Mouse (Mus musculus) kidney, embryonic 14.5 days (tissue): ENCODE measurements around the gene Gnb1l. TPM values are rescaled to one million over a fixed set of nuclear protein-coding genes. Genes with fewer than 3 reads are reported as not detected.

Experiments used
- ATAC-seq: fragments of 200-750 bp; cut with Nextera tagmentation; 2 replicates; pipeline ENCODE4 v1.8.0; 2017; ENCODE audit warnings: moderate number of reproducible peaks, mild to moderate bottlenecking, moderate TSS enrichment, moderate library complexity; ENCODE audit not compliant: low FRiP score, low TSS enrichment
- H3K27ac ChIP-seq: fragments of 300-500 bp; sonication (generic); 2 replicates; pipeline ENCODE4 v1.5.1; 2014; ENCODE audit warnings: low read depth, mild to moderate bottlenecking, low read length, moderate library complexity, mixed read lengths
- H3K27me3 ChIP-seq: fragments of 300-500 bp; sonication (generic); 2 replicates; pipeline ENCODE4 v1.6.1; 2014; ENCODE audit warnings: mild to moderate bottlenecking, low read length; ENCODE audit not compliant: control insufficient read depth, insufficient read depth
- H3K36me3 ChIP-seq: fragments of 300-500 bp; sonication (generic); 2 replicates; pipeline ENCODE4 v1.6.1; 2014; ENCODE audit warnings: low read length, mixed read lengths; ENCODE audit not compliant: control insufficient read depth, insufficient read depth
- H3K4me1 ChIP-seq: fragments of 300-500 bp; sonication (generic); 2 replicates; pipeline ENCODE4 v1.6.1; 2014; ENCODE audit warnings: low read length, mixed read lengths; ENCODE audit not compliant: control insufficient read depth, insufficient read depth
- H3K4me2 ChIP-seq: fragments of 300-500 bp; sonication (generic); replicated peaks from 2 replicates; pipeline ENCODE4 v1.6.1; 2014; ENCODE audit warnings: low read depth, mild to moderate bottlenecking, low read length
- H3K4me3 ChIP-seq: fragments of 300-500 bp; sonication (generic); 2 replicates; pipeline ENCODE4 v1.5.1; 2014; ENCODE audit warnings: mild to moderate bottlenecking, low read length
- H3K9ac ChIP-seq: fragments of 300-500 bp; sonication (generic); 2 replicates; pipeline ENCODE4 v1.6.1; 2014; ENCODE audit warnings: low read depth, mild to moderate bottlenecking, low read length, moderate library complexity
- H3K9me3 ChIP-seq: fragments of 300-500 bp; sonication (generic); 2 replicates; pipeline ENCODE4 v1.6.1; 2016; ENCODE audit warnings: low read length; ENCODE audit not compliant: control insufficient read depth
- WGBS: fragments of 180-500 bp; shearing (Covaris S2); extraction: QIAGEN DNeasy Blood & Tissue Kit; methylation state at CpG from one replicate; pipeline ENCODE4 v1.1.7; 2014; 5-methylcytosine and 5-hydroxymethylcytosine counted together
- polyA plus RNA-seq: library from polyadenylated mRNA; unstranded; fragments of >200 nt; fragmentation: Nextera tagmentation; extraction: Ambion mirVana; gene quantifications from 2 replicates; pipeline ENCODE4 v1.2.1, GENCODE M21; 2014

Gene Gnb1l
- polyA plus RNA-seq, 1 experiment from 2014 or later: 18.0 TPM

DNA sequence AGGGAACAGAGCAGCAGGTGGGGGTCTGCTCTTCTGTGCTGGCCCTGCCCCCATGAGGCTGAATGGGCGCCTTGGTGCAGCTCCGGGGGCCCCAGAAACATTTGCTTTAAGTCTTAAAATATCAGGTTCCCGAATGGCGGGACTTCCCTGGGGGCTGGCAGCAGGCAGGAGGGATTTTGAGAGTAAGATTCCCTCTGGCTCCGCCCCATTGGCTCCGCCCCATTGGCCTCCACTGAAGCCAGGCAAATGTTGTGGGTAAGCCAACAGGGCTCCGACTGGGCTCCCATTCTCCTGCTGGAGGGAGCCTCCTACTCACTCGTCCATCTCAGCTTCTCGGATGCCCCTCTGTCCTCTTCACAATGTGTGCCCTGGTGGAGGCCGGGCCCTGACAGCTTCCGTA is 109.7 kb downstream of the Gnb1l start:
- 6% methylated on average over 11 of the region's 11 CpGs for WGBS
- H3K4me1 ChIP-seq: peaks cover 37% of the 10 kb centered on the region
- H3K27me3 ChIP-seq: peaks cover 27% of the 10 kb centered on the region
- no peak overlapping the region for H3K27ac ChIP-seq
- peak overlapping the region; percentile 18; the same call in 1 of the 2 replicates for H3K4me3 ChIP-seq
- ATAC-seq: peak; percentile 12; the same call in 1 of the 2 replicates
- peak overlapping the region; percentile 33 for H3K4me2 ChIP-seq
- H3K9ac ChIP-seq: no peak overlapping the region
- H3K9me3 ChIP-seq: no peaks in the 10 kb centered on the region
- H3K36me3 ChIP-seq: no peaks in the 10 kb centered on the region

GRCm38 (mm10) chr16:18609099-18609498 is 110.6 kb downstream of the Gnb1l start:
- no peak overlapping the region for H3K27ac ChIP-seq
- no peaks in the 10 kb centered on the region for H3K9me3 ChIP-seq
- H3K9ac ChIP-seq: no peak overlapping the region
- no peak overlapping the region for H3K4me2 ChIP-seq
- peaks cover 39% of the 10 kb centered on the region for H3K4me1 ChIP-seq
- peaks cover 34% of the 10 kb centered on the region for H3K27me3 ChIP-seq
- ATAC-seq: no peak
- H3K4me3 ChIP-seq: no peak overlapping the region
- WGBS: 49% methylated on average over 2 of the region's 2 CpGs
- no peaks in the 10 kb centered on the region for H3K36me3 ChIP-seq

DNA sequence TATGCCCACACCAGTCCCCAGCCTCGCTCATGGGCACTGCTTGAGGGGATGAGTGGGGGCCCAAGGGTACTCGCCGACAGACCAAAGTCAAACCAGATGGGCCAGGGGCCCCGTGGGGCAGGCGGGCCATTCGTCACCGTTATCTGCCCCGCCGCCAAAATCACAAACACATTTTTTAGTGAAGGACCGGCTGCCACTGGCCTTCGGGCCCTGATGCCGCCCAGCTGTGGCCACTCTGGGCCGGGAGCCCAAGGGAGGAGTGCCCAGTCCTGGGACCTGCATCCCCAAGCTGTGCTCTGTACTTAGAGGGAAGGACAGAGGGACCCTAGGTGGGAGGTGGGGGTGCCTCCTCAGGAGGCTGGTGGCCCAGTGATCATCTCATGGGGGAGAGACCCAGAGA is 113.2 kb downstream of the Gnb1l start:
- no peak overlapping the region for H3K27ac ChIP-seq
- peaks cover 37% of the 10 kb centered on the region for H3K4me1 ChIP-seq
- ATAC-seq: no peak
- no peaks in the 10 kb centered on the region for H3K36me3 ChIP-seq
- H3K27me3 ChIP-seq: peaks cover 53% of the 10 kb centered on the region
- no peak overlapping the region for H3K4me3 ChIP-seq
- no peak overlapping the region for H3K4me2 ChIP-seq
- H3K9ac ChIP-seq: no peak overlapping the region
- no peaks in the 10 kb centered on the region for H3K9me3 ChIP-seq
- WGBS: 25% methylated on average over 13 of the region's 13 CpGs

- no peak for ATAC-seq
- Histone ChIP-seq H3K9me3 (no peaks in the 10 kb centered on the region), H3K9ac (no peak overlapping the region), H3K4me2 (no peak overlapping the region), H3K4me3 (no peak overlapping the region), H3K36me3 (no peaks in the 10 kb centered on the region), H3K27ac (no peak overlapping the region), H3K4me1 (peaks cover 42% of the 10 kb centered on the region), H3K27me3 (peaks cover 54% of the 10 kb centered on the region)
- 25% methylated on average over 3 of the region's 3 CpGs for WGBS
Measured at GRCm38 (mm10) chr16:18613301-18613700, 114.8 kb downstream of the Gnb1l start.

Other genes with a start within 250 kb of the Gnb1l start
- gene Ranbp1, start 250.0 kb upstream of the Gnb1l start, polyA plus RNA-seq: 846 and 1,191 TPM in 2 replicates
- gene Gm49776, start 240.4 kb upstream of the Gnb1l start, polyA plus RNA-seq: 1.2 and 1.9 TPM in 2 replicates
- gene Dgcr8, start 209.5 kb upstream of the Gnb1l start, polyA plus RNA-seq: 29.9 and 41.4 TPM in 2 replicates
- gene Tango2, start 150.6 kb upstream of the Gnb1l start, polyA plus RNA-seq: 19.8 and 20.0 TPM in 2 replicates
- 16.3 and 27.0 TPM in 2 replicates for gene Arvcf, start 150.5 kb upstream of the Gnb1l start, polyA plus RNA-seq
- gene Txnrd2, start 72.3 kb upstream of the Gnb1l start, polyA plus RNA-seq: 21.9 and 23.6 TPM in 2 replicates
- gene Comt, start 71.9 kb upstream of the Gnb1l start, polyA plus RNA-seq: 78.7 and 89.0 TPM in 2 replicates
- gene Rtl10, start 188 bp downstream of the Gnb1l start, polyA plus RNA-seq: 1.9 and 3.0 TPM in 2 replicates
- gene Tbx1, start 92.0 kb downstream of the Gnb1l start, polyA plus RNA-seq: 0.61 and 0.63 TPM in 2 replicates
- 1.1 and 1.6 TPM in 2 replicates for gene Gp1bb, start 123.7 kb downstream of the Gnb1l start, polyA plus RNA-seq
- gene Gm49601, start 127.7 kb downstream of the Gnb1l start, polyA plus RNA-seq: 1.2 and 1.7 TPM in 2 replicates
- 12.2 and 14.2 TPM in 2 replicates for gene Sept5, start 131.2 kb downstream of the Gnb1l start, polyA plus RNA-seq